ENCODE assay signal across 13 mouse cellular contexts in the genomic region with DNA sequence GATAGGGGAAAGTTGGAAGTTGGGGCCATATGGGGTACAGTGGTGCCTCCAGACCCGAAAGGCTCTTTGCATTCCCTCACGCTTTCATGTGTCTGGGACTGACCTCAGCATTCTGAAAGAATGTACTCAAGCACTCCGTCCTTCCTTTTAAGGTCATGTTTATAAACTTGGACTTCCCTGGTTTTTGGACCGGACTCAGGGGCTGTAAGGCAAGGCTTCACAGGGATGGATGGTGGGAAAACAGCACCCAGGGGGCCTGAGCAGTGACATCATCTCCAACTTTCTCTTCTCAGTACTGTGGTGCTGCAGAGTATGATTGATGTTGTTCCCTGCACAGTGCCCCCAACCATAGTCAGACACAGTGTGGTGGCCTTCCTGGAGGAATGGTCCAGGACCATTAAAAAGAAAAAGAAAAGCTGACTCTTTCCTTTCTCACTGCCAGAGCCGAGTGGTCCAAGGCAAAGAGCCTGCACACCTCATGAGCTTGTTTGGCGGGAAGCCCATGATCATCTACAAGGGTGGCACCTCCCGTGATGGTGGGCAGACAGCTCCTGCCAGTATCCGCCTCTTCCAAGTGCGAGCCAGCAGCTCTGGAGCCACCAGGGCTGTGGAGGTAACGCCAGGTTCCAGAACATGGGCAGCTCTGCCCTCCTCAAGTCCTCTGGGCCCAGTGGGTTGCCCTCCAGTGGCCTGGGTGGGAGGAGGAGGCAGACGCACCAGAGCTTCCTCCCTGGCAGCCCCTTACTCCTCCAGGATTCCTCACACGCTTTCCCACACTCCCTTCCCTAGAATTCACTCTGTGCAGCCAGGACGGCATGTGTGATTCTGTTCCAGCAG. TPM values are rescaled to one million over a fixed set of nuclear protein-coding genes. Genes with fewer than 3 reads are reported as not detected.
DNase-seq lines count a peak whose midpoint lies in the region; ATAC-seq and TF ChIP-seq lines count a peak whose summit lies in the region.
"Had no signal": no experiment of that assay in that cellular context is flagged by ENCODE, and none has a peak within 500 bp of the region (broad histone marks: within the 10 kb centered on the region; RNA-seq: fewer than 3 reads in every experiment).

No protein-coding gene starts in this region.

- no peaks in the 10 kb centered on the region for H3K9me3 ChIP-seq in heart, embryonic 16.5 days (replicated peaks; ENCODE audit: control insufficient read depth, low read length)
- no peaks in the 10 kb centered on the region for H3K9me3 ChIP-seq in heart, embryonic 12.5 days (replicated peaks)
- H3K9me3 ChIP-seq in lung, embryonic 14.5 days (ENCODE audit: low read depth, low read length), result no peaks in the 10 kb centered on the region
- H3K9me3 ChIP-seq in intestine, postnatal 0 days (ENCODE audit: control insufficient read depth), result no peaks in the 10 kb centered on the region
- H3K9me3 ChIP-seq in stomach, postnatal 0 days (ENCODE audit: control insufficient read depth, low read length), result no peaks in the 10 kb centered on the region
- H3K9me3 ChIP-seq: forebrain, embryonic 12.5 days; neural tube, embryonic 12.5 days had no signal

- no peaks in the 10 kb centered on the region for H3K27me3 ChIP-seq in heart, embryonic 16.5 days (ENCODE audit: control insufficient read depth, insufficient read depth, low read length)
- no peaks in the 10 kb centered on the region for H3K27me3 ChIP-seq in heart, embryonic 12.5 days (replicated peaks)
- no peaks in the 10 kb centered on the region for H3K27me3 ChIP-seq in lung, embryonic 14.5 days (ENCODE audit: insufficient read depth, low read length)
- no peaks in the 10 kb centered on the region for H3K27me3 ChIP-seq in intestine, postnatal 0 days (replicated peaks; ENCODE audit: control insufficient read depth, insufficient read depth, low read length)
- H3K27me3 ChIP-seq in stomach, postnatal 0 days (ENCODE audit: control insufficient read depth, insufficient read depth, low read length), result no peaks in the 10 kb centered on the region
- H3K27me3 ChIP-seq: neural tube, embryonic 12.5 days had no signal

- DNase-seq in lung, embryonic 14.5 days, result peak; percentile 73
- no peak for DNase-seq in lung, postnatal 14 days
- DNase-seq in stomach, postnatal 0 days (ENCODE audit: low spot score), result no peak
- DNase-seq in layer of hippocampus, adult 11-12 months (ENCODE audit: low spot score), result no peak
- DNase-seq: cerebellum, adult 11 months; thymus, postnatal 25 days had no signal

- H3K4me2 ChIP-seq in heart, embryonic 16.5 days (ENCODE audit: low read depth, low read length), result no peak overlapping the region
- H3K4me2 ChIP-seq in heart, embryonic 12.5 days, result no peak overlapping the region
- H3K4me2 ChIP-seq in lung, embryonic 14.5 days, result no peak overlapping the region
- H3K4me2 ChIP-seq in intestine, postnatal 0 days (replicated peaks; ENCODE audit: low read depth), result no peak overlapping the region
- no peak overlapping the region for H3K4me2 ChIP-seq in stomach, postnatal 0 days (replicated peaks; ENCODE audit: low read depth)
- H3K4me2 ChIP-seq: forebrain, embryonic 12.5 days; neural tube, embryonic 12.5 days had no signal

- 64% methylated on average over 13 of the region's 13 CpGs for WGBS in heart, embryonic 16.5 days
- 72% methylated on average over 13 of the region's 13 CpGs for WGBS in heart, embryonic 12.5 days
- 55% methylated on average over 13 of the region's 13 CpGs for WGBS in lung, embryonic 14.5 days
- 63% methylated on average over 13 of the region's 13 CpGs for WGBS in intestine, postnatal 0 days
- WGBS in stomach, postnatal 0 days, result 55% methylated on average over 13 of the region's 13 CpGs

- H3K9ac ChIP-seq in heart, embryonic 16.5 days (ENCODE audit: low read length), result no peak overlapping the region
- no peak overlapping the region for H3K9ac ChIP-seq in heart, embryonic 12.5 days
- no peak overlapping the region for H3K9ac ChIP-seq in lung, embryonic 14.5 days
- H3K9ac ChIP-seq in intestine, postnatal 0 days (ENCODE audit: low read depth, low read length), result no peak overlapping the region
- H3K9ac ChIP-seq in stomach, postnatal 0 days (ENCODE audit: low read length), result peak overlapping the region; percentile 31; the same call in 1 of the 2 replicates
- H3K9ac ChIP-seq: forebrain, embryonic 12.5 days; neural tube, embryonic 12.5 days had no signal

- no peak for TF ChIP-seq CTCF in lung, embryonic 14.5 days (IDR thresholded peaks at IDR 0.05; ENCODE audit: low read depth)
- TF ChIP-seq CTCF in intestine, postnatal 0 days (IDR thresholded peaks at IDR 0.05; ENCODE audit: low read depth), result no peak
- TF ChIP-seq CTCF in stomach, postnatal 0 days (IDR thresholded peaks at IDR 0.05; ENCODE audit: low read depth), result no peak

- TF ChIP-seq EP300 in stomach, postnatal 0 days (optimal IDR thresholded peaks at IDR 0.05), result peak; percentile 91

- ATAC-seq in heart, embryonic 16.5 days (replicated peaks; ENCODE audit: extremely low read depth, insufficient read depth, low FRiP score), result peak; percentile 69
- ATAC-seq in heart, embryonic 12.5 days (ENCODE audit: insufficient number of reproducible peaks, low FRiP score), result no peak
- peak; percentile 82 for ATAC-seq in lung, embryonic 14.5 days (ENCODE audit: insufficient read depth)
- ATAC-seq in intestine, postnatal 0 days, result 0 out of 2 replicates have a peak, but pooled peaks have one; percentile 32
- ATAC-seq in stomach, postnatal 0 days (ENCODE audit: low FRiP score, low TSS enrichment), result peak; percentile 77
- ATAC-seq: activated CD4-positive, CD25-positive, alpha-beta regulatory T cell, adult 4 months; midbrain, embryonic 16.5 days had no signal

- peak overlapping the region; percentile 51 for H3K27ac ChIP-seq in heart, embryonic 16.5 days (ENCODE audit: low read length)
- no peak overlapping the region for H3K27ac ChIP-seq in heart, embryonic 12.5 days (ENCODE audit: poor library complexity, severe bottlenecking)
- H3K27ac ChIP-seq in lung, embryonic 14.5 days (ENCODE audit: low read depth), result peak overlapping the region; percentile 61
- peak overlapping the region; percentile 71 for H3K27ac ChIP-seq in intestine, postnatal 0 days (ENCODE audit: low read depth, low read length)
- H3K27ac ChIP-seq in stomach, postnatal 0 days (replicated peaks), result peak overlapping the region; percentile 88
- H3K27ac ChIP-seq: forebrain, embryonic 12.5 days; neural tube, embryonic 12.5 days had no signal

- peaks cover 29% of the 10 kb centered on the region for H3K36me3 ChIP-seq in heart, embryonic 16.5 days (ENCODE audit: control insufficient read depth, insufficient read depth)
- peaks cover 64% of the 10 kb centered on the region for H3K36me3 ChIP-seq in heart, embryonic 12.5 days
- 0 out of 2 replicates have a peak, but pooled peaks cover 2% of the 10 kb centered on the region for H3K36me3 ChIP-seq in lung, embryonic 14.5 days (ENCODE audit: insufficient read depth)
- H3K36me3 ChIP-seq in intestine, postnatal 0 days (ENCODE audit: control insufficient read depth, insufficient read depth), result peaks cover 17% of the 10 kb centered on the region; the same call in 1 of the 2 replicates
- peaks cover 15% of the 10 kb centered on the region; the same call in 1 of the 2 replicates for H3K36me3 ChIP-seq in stomach, postnatal 0 days (ENCODE audit: control insufficient read depth, insufficient read depth, low read length)
- H3K36me3 ChIP-seq: forebrain, embryonic 12.5 days; neural tube, embryonic 12.5 days had no signal

- H3K4me1 ChIP-seq in heart, embryonic 16.5 days (ENCODE audit: control insufficient read depth, insufficient read depth, low read length), result no peaks in the 10 kb centered on the region
- no peaks in the 10 kb centered on the region for H3K4me1 ChIP-seq in heart, embryonic 12.5 days (replicated peaks)
- H3K4me1 ChIP-seq in lung, embryonic 14.5 days (ENCODE audit: insufficient read depth), result 0 out of 2 replicates have a peak, but pooled peaks cover 3% of the 10 kb centered on the region
- H3K4me1 ChIP-seq in intestine, postnatal 0 days (replicated peaks; ENCODE audit: control insufficient read depth, insufficient read depth, low read length), result 0 out of 2 replicates have a peak, but pooled peaks cover 4% of the 10 kb centered on the region
- H3K4me1 ChIP-seq in stomach, postnatal 0 days (replicated peaks; ENCODE audit: control insufficient read depth, insufficient read depth), result no peaks in the 10 kb centered on the region
- H3K4me1 ChIP-seq: forebrain, embryonic 12.5 days; neural tube, embryonic 12.5 days had no signal

- H3K4me3 ChIP-seq in heart, embryonic 16.5 days (ENCODE audit: low read length), result no peak overlapping the region
- no peak overlapping the region for H3K4me3 ChIP-seq in heart, embryonic 12.5 days
- no peak overlapping the region for H3K4me3 ChIP-seq in lung, embryonic 14.5 days (ENCODE audit: low read depth, low read length)
- H3K4me3 ChIP-seq in intestine, postnatal 0 days (ENCODE audit: low read depth, low read length), result no peak overlapping the region
- H3K4me3 ChIP-seq in stomach, postnatal 0 days (ENCODE audit: low read depth, low read length), result no peak overlapping the region
- H3K4me3 ChIP-seq: forebrain, embryonic 12.5 days; neural tube, embryonic 12.5 days had no signal

RNA-seq across cellular contexts. Expression of a gene that starts 34.5 kb away (rescaled TPM):
- 61.1 and 64.2 TPM in 2 replicates for polyA plus RNA-seq in heart, embryonic 16.5 days (2015; fragmentation: Nextera tagmentation; extraction: Ambion mirVana)
- 42.2 and 42.7 TPM in 2 replicates for polyA plus RNA-seq in heart, embryonic 12.5 days (2016; fragmentation: Nextera tagmentation; extraction: Ambion mirVana)
- 30.6 and 33.3 TPM in 2 replicates for polyA plus RNA-seq in lung, embryonic 14.5 days (2014; fragmentation: Nextera tagmentation; extraction: Ambion mirVana)
- 39.9 and 45.6 TPM in 2 replicates for polyA plus RNA-seq in intestine, postnatal 0 days (2015; fragmentation: Nextera tagmentation; extraction: Ambion mirVana)
- 53.5 and 56.9 TPM in 2 replicates for polyA plus RNA-seq in stomach, postnatal 0 days (2015; fragmentation: Nextera tagmentation; extraction: Ambion mirVana)

RNA-seq across cellular contexts. Expression of a gene that starts 46.1 kb away (rescaled TPM):
- 348 and 376 TPM in 2 replicates for polyA plus RNA-seq in heart, embryonic 16.5 days (2015; fragmentation: Nextera tagmentation; extraction: Ambion mirVana)
- 186 and 190 TPM in 2 replicates for polyA plus RNA-seq in heart, embryonic 12.5 days (2016; fragmentation: Nextera tagmentation; extraction: Ambion mirVana)
- 95.9 and 112 TPM in 2 replicates for polyA plus RNA-seq in lung, embryonic 14.5 days (2014; fragmentation: Nextera tagmentation; extraction: Ambion mirVana)
- 129 and 138 TPM in 2 replicates for polyA plus RNA-seq in intestine, postnatal 0 days (2015; fragmentation: Nextera tagmentation; extraction: Ambion mirVana)
- polyA plus RNA-seq in stomach, postnatal 0 days (2015; fragmentation: Nextera tagmentation; extraction: Ambion mirVana), result 398 and 433 TPM in 2 replicates
